Mouse (Mus musculus): ENCODE measurements at regions not wholly inside any gene's neighbourhood (a gene's known extent, or its start where the extent isn't known, plus 50 kb on each side); places are given as distances from the start of the nearest gene placed in this dataset.
"Not testable (repeated sequence)": the region's sequence is repeated elsewhere in the genome, so short reads cannot be mapped to it uniquely, and the experiment has no call there.

DNA sequence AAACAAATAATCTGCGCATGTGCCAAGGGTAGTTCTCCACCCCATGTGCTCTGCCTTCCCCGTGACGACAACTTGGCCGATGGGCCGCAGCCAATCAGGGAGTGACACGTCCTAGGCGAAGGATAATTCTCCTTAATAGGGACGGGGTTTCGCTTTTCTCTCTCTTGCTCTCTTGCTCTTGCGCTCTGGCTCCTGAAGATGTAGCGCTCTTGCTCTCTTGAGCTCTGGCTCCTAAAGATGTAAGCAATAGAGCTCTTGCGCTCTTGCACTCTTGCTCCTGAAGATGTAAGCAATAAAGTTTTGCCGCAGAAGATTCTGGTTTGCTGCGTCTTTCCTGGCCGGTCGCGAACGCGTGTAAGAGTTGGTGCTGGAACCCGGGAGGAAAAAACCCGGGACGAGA lies 384.3 kb upstream of the 5730507C01Rik start:
- not testable (repeated sequence) for DNase-seq

DNA sequence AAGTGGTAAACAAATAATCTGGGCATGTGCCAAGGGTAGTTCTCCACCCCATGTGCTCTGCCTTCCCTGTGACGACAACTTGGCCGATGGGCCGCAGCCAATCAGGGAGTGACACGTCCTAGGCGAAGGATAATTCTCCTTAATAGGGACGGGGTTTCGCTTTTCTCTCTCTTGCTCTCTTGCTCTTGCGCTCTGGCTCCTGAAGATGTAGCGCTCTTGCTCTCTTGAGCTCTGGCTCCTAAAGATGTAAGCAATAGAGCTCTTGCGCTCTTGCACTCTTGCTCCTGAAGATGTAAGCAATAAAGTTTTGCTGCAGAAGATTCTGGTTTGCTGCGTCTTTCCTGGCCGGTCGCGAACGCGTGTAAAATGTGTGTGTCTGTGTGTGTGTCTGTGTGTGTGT lies 381.1 kb upstream of the 5730507C01Rik start:
- DNase-seq = not testable (repeated sequence)

DNA sequence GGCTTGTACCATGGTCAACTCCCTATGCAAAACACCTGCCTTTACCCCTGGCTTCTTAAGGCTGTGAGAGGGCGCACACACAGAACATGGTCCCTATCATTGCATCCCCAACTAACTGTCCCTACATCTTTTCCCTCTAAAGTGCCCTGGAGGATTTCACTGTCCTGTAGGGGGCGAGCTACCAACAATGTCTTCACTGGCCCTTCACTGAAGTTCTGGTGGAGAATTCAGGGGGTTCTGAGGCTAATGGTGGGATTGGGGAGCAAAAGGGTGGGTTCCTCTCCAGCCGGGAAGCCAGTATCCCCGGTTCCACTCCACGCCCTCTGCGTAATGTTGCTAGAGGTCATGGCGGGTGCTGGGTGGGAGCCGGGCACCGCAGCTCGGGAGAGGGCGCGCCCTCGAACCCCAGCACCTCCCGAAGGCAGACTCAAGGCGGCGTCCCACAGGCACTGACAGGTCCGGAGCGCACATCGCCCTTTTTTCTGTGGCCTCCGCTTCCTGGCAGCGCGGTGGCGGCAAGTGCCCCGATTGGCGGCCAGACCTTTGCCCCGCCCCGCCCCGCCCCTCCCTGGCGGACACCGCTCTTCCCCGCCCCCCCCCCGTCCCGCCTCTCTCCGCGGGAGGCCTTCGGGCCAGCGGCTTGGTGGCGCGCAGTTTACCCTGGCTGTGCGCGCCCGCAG lies 378.9 kb upstream of the 5730507C01Rik start:
- DNase-seq = peak; percentile 1

DNA sequence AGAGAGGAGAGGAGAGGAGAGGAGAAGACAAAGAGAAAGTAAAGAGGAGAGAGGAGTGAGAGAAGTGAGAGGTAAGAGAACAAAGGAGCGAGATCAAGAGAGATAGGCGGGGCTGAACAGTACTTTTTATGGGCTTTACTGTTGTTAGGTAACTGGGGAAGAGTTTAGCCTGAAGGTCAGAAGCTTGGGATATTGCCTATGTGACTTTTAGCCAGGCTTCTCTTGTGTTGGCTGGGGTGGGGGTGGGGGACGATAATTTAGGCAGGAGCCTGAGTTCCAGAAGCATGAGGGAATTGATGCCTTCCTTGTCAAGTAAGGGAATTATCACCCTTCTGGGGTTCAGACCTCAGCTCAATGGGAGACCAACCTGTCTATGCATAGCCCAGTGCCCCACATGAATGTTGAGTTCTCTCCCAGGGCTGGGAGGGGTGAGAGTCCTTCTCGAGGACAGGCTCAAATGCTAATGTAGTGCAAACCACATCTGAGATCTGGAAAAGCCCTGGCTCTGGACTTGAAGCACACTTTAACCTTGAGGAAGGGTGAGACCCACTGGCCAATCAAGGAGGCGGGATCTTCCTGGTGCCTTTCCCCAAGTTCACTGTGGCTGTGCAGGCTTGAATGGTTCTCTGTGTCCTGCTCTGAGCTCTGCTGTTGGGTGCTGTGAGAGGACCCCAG lies 373.8 kb upstream of the 5730507C01Rik start:
- not testable (repeated sequence) for DNase-seq
